In the genomic region with DNA sequence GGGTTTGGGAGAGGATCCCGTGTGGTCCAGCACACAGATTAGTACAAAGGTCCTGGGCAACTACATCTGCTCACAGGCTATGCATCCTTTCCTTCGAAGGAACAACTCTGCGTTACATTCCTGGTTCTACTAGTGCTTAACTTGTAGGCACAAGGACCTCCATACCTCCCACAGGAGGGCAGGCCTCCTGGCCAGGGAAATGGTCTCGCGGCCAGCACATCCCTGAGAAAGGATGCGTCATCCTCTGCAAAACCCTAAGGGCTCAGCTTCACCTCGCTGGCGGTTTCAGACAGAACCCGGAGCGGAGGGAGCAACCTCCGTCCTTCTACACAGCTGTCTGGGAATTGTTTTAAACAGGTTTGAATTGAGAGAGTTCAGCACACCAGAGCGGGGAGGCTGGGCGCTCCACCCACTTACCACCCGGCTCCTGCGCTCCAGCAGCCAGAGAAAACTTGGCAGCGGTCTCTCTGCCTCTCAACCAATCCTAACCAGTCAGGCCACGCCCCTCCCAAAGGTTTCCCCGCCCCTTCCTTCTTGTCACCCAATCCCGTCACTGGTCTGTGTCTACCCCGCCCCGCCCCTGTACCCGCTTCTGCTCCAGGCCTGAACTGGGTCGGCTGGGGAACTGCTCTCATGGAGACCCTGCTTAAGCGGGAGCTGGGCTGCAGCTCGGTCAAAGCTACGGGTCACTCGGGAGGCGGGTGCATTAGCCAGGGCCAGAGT, we compare ENCODE assay signal across 7 mouse cellular contexts. TPM values are rescaled to one million over a fixed set of nuclear protein-coding genes. Genes with fewer than 3 reads are reported as not detected.
A peak's percentile ranks its signal among the peaks of the same experiment; 100 is the strongest.
DNase-seq lines count a peak whose midpoint lies in the region; ATAC-seq lines count a peak whose summit lies in the region.

TSS of gene Fn3krp (plus strand) at position 572 of the 723 bp plus-strand sequence.

- peak; percentile 99 for DNase-seq in adrenal gland, postnatal 14 days
- peak; percentile 100 for DNase-seq in embryonic facial prominence, embryonic 11.5 days (ENCODE audit: low spot score)
- peak; percentile 100 for DNase-seq in kidney, adult 11 months
- DNase-seq in limb, embryonic 10.5 days (ENCODE audit: low spot score) = peak; percentile 96
- peak; percentile 97 for DNase-seq in spleen, adult 12 weeks (ENCODE audit: low spot score)

- H3K36me3 ChIP-seq in embryonic facial prominence, embryonic 11.5 days (replicated peaks; ENCODE audit: control insufficient read depth, insufficient read depth, low read depth, low read length) = no peaks in the 10 kb centered on the region
- no peaks in the 10 kb centered on the region for H3K36me3 ChIP-seq in limb, embryonic 10.5 days
- H3K36me3 ChIP-seq in midbrain, embryonic 13.5 days = no peaks in the 10 kb centered on the region

- WGBS in embryonic facial prominence, embryonic 11.5 days = 1% methylated on average over 28 of the region's 28 CpGs
- 2% methylated on average over 28 of the region's 28 CpGs for WGBS in limb, embryonic 10.5 days
- WGBS in midbrain, embryonic 13.5 days = under 1% methylated on average over 28 of the region's 28 CpGs

- H3K27ac ChIP-seq in embryonic facial prominence, embryonic 11.5 days (replicated peaks; ENCODE audit: low read depth, low read length) = peak within 1 kb of the TSS; percentile 70
- peak within 1 kb of the TSS; percentile 80 for H3K27ac ChIP-seq in limb, embryonic 10.5 days
- peak within 1 kb of the TSS; percentile 74; the same call in 1 of the 2 replicates for H3K27ac ChIP-seq in midbrain, embryonic 13.5 days

- peak within 1 kb of the TSS; percentile 87 for H3K4me2 ChIP-seq in embryonic facial prominence, embryonic 11.5 days (ENCODE audit: low read depth, low read length)
- H3K4me2 ChIP-seq in midbrain, embryonic 13.5 days (replicated peaks) = peak within 1 kb of the TSS; percentile 83

- no peaks in the 10 kb centered on the region for H3K27me3 ChIP-seq in embryonic facial prominence, embryonic 11.5 days (ENCODE audit: control insufficient read depth, insufficient read depth, low read length)
- H3K27me3 ChIP-seq in limb, embryonic 10.5 days (ENCODE audit: low read depth, poor library complexity, severe bottlenecking) = no peaks in the 10 kb centered on the region
- H3K27me3 ChIP-seq in midbrain, embryonic 13.5 days = no peaks in the 10 kb centered on the region

- no peaks in the 10 kb centered on the region for H3K4me1 ChIP-seq in embryonic facial prominence, embryonic 11.5 days (ENCODE audit: control insufficient read depth, insufficient read depth, low read length)
- H3K4me1 ChIP-seq in limb, embryonic 10.5 days = peaks cover 13% of the 10 kb centered on the region
- peaks cover 12% of the 10 kb centered on the region for H3K4me1 ChIP-seq in midbrain, embryonic 13.5 days (replicated peaks)

- H3K4me3 ChIP-seq in embryonic facial prominence, embryonic 11.5 days (ENCODE audit: low read depth, low read length) = peak within 1 kb of the TSS; percentile 76
- peak within 1 kb of the TSS; percentile 82 for H3K4me3 ChIP-seq in limb, embryonic 10.5 days
- H3K4me3 ChIP-seq in midbrain, embryonic 13.5 days (replicated peaks) = peak within 1 kb of the TSS; percentile 78

- H3K9ac ChIP-seq in embryonic facial prominence, embryonic 11.5 days (replicated peaks; ENCODE audit: low read length) = peak within 1 kb of the TSS; percentile 72
- H3K9ac ChIP-seq in midbrain, embryonic 13.5 days (replicated peaks) = peak within 1 kb of the TSS; percentile 76

- no peaks in the 10 kb centered on the region for H3K9me3 ChIP-seq in embryonic facial prominence, embryonic 11.5 days (replicated peaks; ENCODE audit: control insufficient read depth, low read length)
- H3K9me3 ChIP-seq in limb, embryonic 10.5 days (replicated peaks) = no peaks in the 10 kb centered on the region
- no peaks in the 10 kb centered on the region for H3K9me3 ChIP-seq in midbrain, embryonic 13.5 days

- peak; percentile 99 for ATAC-seq in embryonic facial prominence, embryonic 11.5 days (replicated peaks; ENCODE audit: insufficient number of reproducible peaks, low FRiP score, low TSS enrichment, low read depth)
- peak; percentile 98 for ATAC-seq in granulocyte monocyte progenitor cell, adult 5-6 weeks (replicated peaks; ENCODE audit: poor library complexity, severe bottlenecking)
- peak; percentile 100 for ATAC-seq in midbrain, embryonic 13.5 days

RNA-seq across cellular contexts. Expression of gene Fn3krp, which starts in this region (rescaled TPM):
- 16.7 and 17.7 TPM in 2 replicates for total RNA-seq in adrenal gland, postnatal 14 days (2021)
- 8.4 and 8.7 TPM in 2 replicates for polyA plus RNA-seq in embryonic facial prominence, embryonic 11.5 days (2014; fragmentation: Nextera tagmentation; extraction: Ambion mirVana)
- 6.3 and 8.3 TPM in 2 replicates for total RNA-seq in granulocyte monocyte progenitor cell, adult 5-6 weeks (2014; fragmentation: Nextera tagmentation)
- total RNA-seq in granulocyte monocyte progenitor cell, adult 5-6 weeks (2017) = 9.8 and 12.5 TPM in 2 replicates
- 5.0 and 5.9 TPM in 2 replicates for polyA plus RNA-seq in limb, embryonic 10.5 days (2016; fragmentation: Nextera tagmentation; extraction: Ambion mirVana)
- polyA plus RNA-seq in midbrain, embryonic 13.5 days (2015; fragmentation: Nextera tagmentation; extraction: Ambion mirVana) = 11.7 and 11.9 TPM in 2 replicates

Comparison
In these comparisons a context has a peak if more than half of its experiments do, and no peak if none do; other contexts are left out.
1. Peak in every context shown above with its lines: DNase-seq, ATAC-seq, H3K4me3 ChIP-seq and H3K27ac ChIP-seq.